Mouse (Mus musculus): ENCODE data around the gene Rap1gds1. TPM values are rescaled to one million over a fixed set of nuclear protein-coding genes. Genes with fewer than 3 reads are reported as not detected.

Rap1gds1 gene
- polyA plus RNA-seq, 1 experiment from 2014 or later: 50.3 TPM

DNA sequence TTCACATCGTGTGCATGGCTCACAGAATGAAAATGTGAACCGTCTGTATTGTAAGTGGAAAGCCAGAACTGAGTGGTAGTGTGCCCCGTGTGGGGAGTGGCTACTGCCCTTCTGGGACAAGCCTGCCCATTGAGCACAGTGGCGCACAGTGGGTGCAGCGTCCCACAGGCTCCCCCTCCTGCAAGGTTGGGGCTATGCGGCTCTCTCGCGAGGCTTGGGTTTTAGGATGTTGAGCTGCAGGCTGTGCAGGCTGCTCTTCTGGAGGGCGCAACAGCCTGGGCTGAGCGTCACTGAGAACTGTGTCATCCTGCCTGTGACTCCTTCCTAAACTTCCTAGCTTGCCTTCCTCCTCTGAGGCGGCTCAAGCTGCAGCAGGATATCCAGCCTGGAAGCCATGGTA is 177.5 kb downstream of the Rap1gds1 start:
- Histone ChIP-seq H3K4me2 (no peak overlapping the region), H3K4me1 (ENCODE audit: control insufficient read depth, insufficient read depth, low read length) (peaks cover 13% of the 10 kb centered on the region), H3K27me3 (ENCODE audit: control insufficient read depth, insufficient read depth, low read length) (no peaks in the 10 kb centered on the region), H3K4me3 (ENCODE audit: low read depth, low read length) (no peak overlapping the region), H3K27ac (ENCODE audit: low read depth, low read length) (no peak overlapping the region), H3K36me3 (ENCODE audit: control insufficient read depth, insufficient read depth, low read length) (no peaks in the 10 kb centered on the region), H3K9ac (ENCODE audit: low read depth, low read length) (no peak overlapping the region), H3K9me3 (replicated peaks; ENCODE audit: control insufficient read depth, low read length) (no peaks in the 10 kb centered on the region)
- ATAC-seq (replicated peaks; ENCODE audit: insufficient number of reproducible peaks, low FRiP score, low TSS enrichment): no peak
- 76% methylated on average over 11 of the region's 11 CpGs for WGBS (ENCODE audit: insufficient replicate concordance)

DNA sequence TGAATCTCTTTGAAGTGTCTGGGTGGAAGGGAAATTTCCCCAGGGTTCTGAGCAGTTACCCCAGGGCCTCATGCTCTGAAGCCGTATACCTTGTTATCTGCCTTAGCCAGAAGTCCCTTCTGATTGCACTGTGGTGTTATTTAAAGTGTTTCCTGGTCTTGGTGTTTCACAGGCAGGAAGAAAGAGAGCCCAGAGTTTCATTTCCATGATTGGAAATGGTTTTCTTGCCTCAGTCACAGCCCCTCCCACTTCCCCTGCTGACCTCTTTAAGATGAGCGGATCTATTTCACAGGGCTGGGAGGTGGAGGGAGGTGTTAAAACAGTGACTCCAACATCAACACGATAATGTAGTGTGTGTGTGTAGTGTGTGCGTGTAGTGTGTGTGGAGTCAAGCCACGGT is 181.5 kb downstream of the Rap1gds1 start:
- WGBS (ENCODE audit: insufficient replicate concordance): 19% methylated on average over 5 of the region's 5 CpGs
- Histone ChIP-seq H3K4me2 (no peak overlapping the region), H3K27ac (ENCODE audit: low read depth, low read length) (0 out of 2 replicates have a peak overlapping the region, but pooled peaks have one; percentile 0)

DNA sequence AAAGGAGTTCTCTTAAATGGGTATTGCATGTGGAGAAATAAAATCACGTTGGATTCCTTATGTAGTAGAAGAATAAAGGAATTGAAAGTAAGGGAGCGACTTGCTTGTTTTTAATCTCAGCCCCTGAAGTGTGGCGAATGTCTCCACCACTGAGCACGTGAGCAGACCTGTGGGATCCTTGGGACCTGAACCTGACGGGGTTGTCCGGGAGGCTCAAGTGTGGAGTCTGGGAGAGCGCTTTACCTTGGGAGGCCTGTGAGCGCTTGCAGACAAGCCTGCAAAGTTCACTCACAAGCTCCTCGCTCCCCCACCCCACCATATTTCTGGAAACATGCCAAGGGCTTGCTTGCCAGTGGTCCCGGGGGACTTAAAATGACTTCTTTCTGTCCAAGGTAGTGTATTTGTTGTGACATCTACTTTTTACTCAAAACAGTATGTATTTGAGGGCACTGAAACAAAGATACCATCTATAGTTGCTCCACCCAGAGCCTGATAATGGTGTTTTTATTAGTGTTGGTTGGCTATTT is 185.2 kb downstream of the Rap1gds1 start:
- no peaks in the 10 kb centered on the region for H3K9me3 ChIP-seq (replicated peaks; ENCODE audit: control insufficient read depth, low read length)
- no peak overlapping the region for H3K27ac ChIP-seq (ENCODE audit: low read depth, low read length)
- H3K27me3 ChIP-seq (ENCODE audit: control insufficient read depth, insufficient read depth, low read length): no peaks in the 10 kb centered on the region
- peaks cover 9% of the 10 kb centered on the region for H3K4me1 ChIP-seq (ENCODE audit: control insufficient read depth, insufficient read depth, low read length)
- H3K4me2 ChIP-seq: no peak overlapping the region
- no peak overlapping the region for H3K9ac ChIP-seq (ENCODE audit: low read depth, low read length)
- H3K4me3 ChIP-seq (ENCODE audit: low read depth, low read length): no peak overlapping the region
- ATAC-seq (replicated peaks; ENCODE audit: insufficient number of reproducible peaks, low FRiP score, low TSS enrichment): no peak
- WGBS (ENCODE audit: insufficient replicate concordance): 66% methylated on average over 10 of the region's 10 CpGs
- no peaks in the 10 kb centered on the region for H3K36me3 ChIP-seq (ENCODE audit: control insufficient read depth, insufficient read depth, low read length)

More for the DNA sequence above, 181.5 kb downstream of the Rap1gds1 start:
- Histone ChIP-seq H3K4me3 (ENCODE audit: low read depth, low read length) (no peak overlapping the region), H3K4me1 (ENCODE audit: control insufficient read depth, insufficient read depth, low read length) (peaks cover 9% of the 10 kb centered on the region), H3K9me3 (replicated peaks; ENCODE audit: control insufficient read depth, low read length) (no peaks in the 10 kb centered on the region), H3K9ac (ENCODE audit: low read depth, low read length) (no peak overlapping the region), H3K27me3 (ENCODE audit: control insufficient read depth, insufficient read depth, low read length) (no peaks in the 10 kb centered on the region), H3K36me3 (ENCODE audit: control insufficient read depth, insufficient read depth, low read length) (no peaks in the 10 kb centered on the region)
- ATAC-seq (replicated peaks; ENCODE audit: insufficient number of reproducible peaks, low FRiP score, low TSS enrichment): peak; percentile 57; the same call in 1 of the 2 replicates

DNA sequence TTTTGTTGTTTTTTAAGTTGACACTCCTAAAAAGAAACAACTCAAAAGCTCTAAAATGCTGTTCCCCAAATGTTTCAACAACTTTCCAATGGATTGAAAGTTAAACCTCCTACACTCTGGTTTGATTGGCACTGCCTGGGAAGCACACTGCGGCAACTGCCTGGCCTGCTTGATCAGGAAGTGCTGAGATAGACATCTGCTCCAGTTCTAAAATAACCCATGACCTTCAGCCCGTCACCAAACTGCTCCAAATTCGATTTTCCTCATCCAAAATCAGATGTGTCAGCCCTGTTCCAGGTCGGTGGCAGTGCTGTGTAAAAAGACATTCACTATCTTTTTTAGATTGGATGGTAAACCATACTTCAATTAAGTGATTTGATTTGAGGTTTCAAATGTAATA is 185.8 kb downstream of the Rap1gds1 start:
- Histone ChIP-seq H3K4me3 (ENCODE audit: low read depth, low read length) (no peak overlapping the region), H3K36me3 (ENCODE audit: control insufficient read depth, insufficient read depth, low read length) (no peaks in the 10 kb centered on the region), H3K9me3 (replicated peaks; ENCODE audit: control insufficient read depth, low read length) (no peaks in the 10 kb centered on the region), H3K9ac (ENCODE audit: low read depth, low read length) (no peak overlapping the region), H3K4me2 (no peak overlapping the region), H3K27me3 (ENCODE audit: control insufficient read depth, insufficient read depth, low read length) (no peaks in the 10 kb centered on the region), H3K27ac (ENCODE audit: low read depth, low read length) (no peak overlapping the region), H3K4me1 (ENCODE audit: control insufficient read depth, insufficient read depth, low read length) (peaks cover 9% of the 10 kb centered on the region)
- ATAC-seq (replicated peaks; ENCODE audit: insufficient number of reproducible peaks, low FRiP score, low TSS enrichment): no peak
- WGBS (ENCODE audit: insufficient replicate concordance): 38% methylated on average over 4 of the region's 4 CpGs

DNA sequence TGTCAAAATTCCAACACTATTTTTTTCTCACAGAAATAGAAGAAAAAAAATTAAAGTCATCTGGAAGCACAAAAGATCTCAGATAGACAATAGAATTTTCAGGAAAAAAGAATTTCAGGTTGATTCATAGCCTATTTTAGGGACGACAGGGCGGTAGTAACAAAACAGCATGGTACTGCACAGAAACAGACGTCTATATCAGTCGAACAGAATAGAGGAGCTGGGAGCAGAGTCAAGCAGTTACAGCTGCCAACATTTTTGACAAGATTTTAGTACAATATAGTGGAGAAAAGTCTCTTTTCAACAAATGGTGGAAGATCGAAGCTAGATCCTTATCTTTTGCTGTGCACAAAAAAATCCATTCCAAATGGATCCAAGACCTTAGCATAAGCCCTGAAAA is 188.9 kb downstream of the Rap1gds1 start:
- 92% methylated on average over 5 of the region's 5 CpGs for WGBS (ENCODE audit: insufficient replicate concordance)
- Histone ChIP-seq H3K4me1 (ENCODE audit: control insufficient read depth, insufficient read depth, low read length) (no peaks in the 10 kb centered on the region; the same call in 1 of the 2 replicates), H3K36me3 (ENCODE audit: control insufficient read depth, insufficient read depth, low read length) (no peaks in the 10 kb centered on the region), H3K9me3 (replicated peaks; ENCODE audit: control insufficient read depth, low read length) (no peaks in the 10 kb centered on the region), H3K4me2 (no peak overlapping the region), H3K27ac (ENCODE audit: low read depth, low read length) (no peak overlapping the region), H3K9ac (ENCODE audit: low read depth, low read length) (no peak overlapping the region), H3K4me3 (ENCODE audit: low read depth, low read length) (no peak overlapping the region), H3K27me3 (ENCODE audit: control insufficient read depth, insufficient read depth, low read length) (no peaks in the 10 kb centered on the region)
- no peak for ATAC-seq (replicated peaks; ENCODE audit: insufficient number of reproducible peaks, low FRiP score, low TSS enrichment)

DNA sequence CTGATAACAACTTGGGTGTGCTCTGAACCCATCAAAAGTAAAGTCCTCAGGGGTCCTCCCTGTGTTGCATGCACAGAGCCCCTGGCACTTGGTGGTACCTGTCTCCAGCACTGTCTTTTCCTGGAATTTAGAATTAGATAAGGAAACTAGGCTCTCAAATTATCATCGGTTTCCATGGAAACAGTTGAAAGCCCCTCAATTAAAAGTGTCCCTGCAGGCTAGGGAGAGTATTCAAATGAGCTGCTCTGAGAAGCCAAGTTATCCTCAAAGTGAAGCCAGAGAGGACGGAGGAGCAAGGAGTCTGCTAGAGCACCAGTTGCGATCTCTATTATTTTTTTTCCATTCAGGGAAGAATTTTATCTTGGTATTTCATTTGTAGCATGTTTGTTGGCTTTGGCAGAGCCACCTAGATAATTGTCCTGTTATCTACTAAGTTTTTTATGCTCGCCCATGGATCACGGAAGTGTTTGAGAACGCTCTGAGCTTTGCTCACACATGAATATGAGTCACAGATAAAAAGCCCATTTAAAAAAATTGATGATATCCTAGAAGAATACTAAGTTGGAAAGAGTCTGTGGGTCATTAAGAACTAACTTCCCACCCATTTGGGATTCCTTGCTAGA is 193.2 kb downstream of the Rap1gds1 start:
- H3K4me2 ChIP-seq: no peak overlapping the region
- no peaks in the 10 kb centered on the region; the same call in 1 of the 2 replicates for H3K4me1 ChIP-seq (ENCODE audit: control insufficient read depth, insufficient read depth, low read length)
- no peaks in the 10 kb centered on the region for H3K9me3 ChIP-seq (replicated peaks; ENCODE audit: control insufficient read depth, low read length)
- no peaks in the 10 kb centered on the region for H3K36me3 ChIP-seq (ENCODE audit: control insufficient read depth, insufficient read depth, low read length)
- 41% methylated on average over 6 of the region's 6 CpGs for WGBS (ENCODE audit: insufficient replicate concordance)
- H3K27ac ChIP-seq (ENCODE audit: low read depth, low read length): no peak overlapping the region
- no peak overlapping the region for H3K4me3 ChIP-seq (ENCODE audit: low read depth, low read length)
- no peak for ATAC-seq (replicated peaks; ENCODE audit: insufficient number of reproducible peaks, low FRiP score, low TSS enrichment)
- H3K9ac ChIP-seq (ENCODE audit: low read depth, low read length): no peak overlapping the region
- no peaks in the 10 kb centered on the region for H3K27me3 ChIP-seq (ENCODE audit: control insufficient read depth, insufficient read depth, low read length)

DNA sequence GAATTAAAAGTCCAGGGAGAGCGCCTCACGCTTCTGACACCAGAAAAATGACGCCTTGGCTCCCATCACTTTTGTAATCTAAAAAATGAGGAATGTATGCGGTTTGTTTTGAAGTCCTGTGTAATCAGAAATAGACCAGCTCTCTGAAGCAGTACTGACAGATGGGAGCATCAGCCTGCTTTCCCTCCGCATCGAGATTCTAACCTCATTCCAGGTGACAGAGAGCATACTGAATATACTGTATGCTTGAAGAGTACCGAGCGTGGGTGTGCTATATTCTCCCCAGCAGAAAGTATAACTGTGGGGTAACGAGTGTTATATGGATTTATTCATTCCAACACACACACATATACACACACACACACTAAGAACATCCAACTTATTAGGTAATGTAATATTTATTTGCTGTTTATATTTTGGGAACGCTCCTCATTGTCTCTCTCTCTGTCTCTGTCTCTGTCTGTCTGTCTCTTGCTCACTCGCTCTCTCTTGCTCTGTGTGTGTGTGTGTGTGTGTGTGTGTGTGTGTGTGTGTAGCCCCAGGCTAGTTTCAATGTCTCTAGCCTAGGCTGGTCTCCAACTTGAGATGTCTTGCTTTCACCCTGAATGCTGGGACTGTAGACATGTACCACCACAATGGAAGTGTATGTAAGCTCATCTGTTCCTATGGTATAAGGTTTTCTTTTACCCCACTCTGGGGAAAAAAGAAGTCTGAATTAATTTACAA is 193.8 kb downstream of the Rap1gds1 start:
- H3K4me2 ChIP-seq: no peak overlapping the region
- no peaks in the 10 kb centered on the region for H3K27me3 ChIP-seq (ENCODE audit: control insufficient read depth, insufficient read depth, low read length)
- H3K4me3 ChIP-seq (ENCODE audit: low read depth, low read length): no peak overlapping the region
- ATAC-seq (replicated peaks; ENCODE audit: insufficient number of reproducible peaks, low FRiP score, low TSS enrichment): no peak
- H3K9me3 ChIP-seq (replicated peaks; ENCODE audit: control insufficient read depth, low read length): no peaks in the 10 kb centered on the region
- H3K9ac ChIP-seq (ENCODE audit: low read depth, low read length): no peak overlapping the region
- 70% methylated on average over 11 of the region's 11 CpGs for WGBS (ENCODE audit: insufficient replicate concordance)
- peak overlapping the region; percentile 63; the same call in 1 of the 2 replicates for H3K27ac ChIP-seq (ENCODE audit: low read depth, low read length)
- no peaks in the 10 kb centered on the region; the same call in 1 of the 2 replicates for H3K4me1 ChIP-seq (ENCODE audit: control insufficient read depth, insufficient read depth, low read length)
- H3K36me3 ChIP-seq (ENCODE audit: control insufficient read depth, insufficient read depth, low read length): no peaks in the 10 kb centered on the region

DNA sequence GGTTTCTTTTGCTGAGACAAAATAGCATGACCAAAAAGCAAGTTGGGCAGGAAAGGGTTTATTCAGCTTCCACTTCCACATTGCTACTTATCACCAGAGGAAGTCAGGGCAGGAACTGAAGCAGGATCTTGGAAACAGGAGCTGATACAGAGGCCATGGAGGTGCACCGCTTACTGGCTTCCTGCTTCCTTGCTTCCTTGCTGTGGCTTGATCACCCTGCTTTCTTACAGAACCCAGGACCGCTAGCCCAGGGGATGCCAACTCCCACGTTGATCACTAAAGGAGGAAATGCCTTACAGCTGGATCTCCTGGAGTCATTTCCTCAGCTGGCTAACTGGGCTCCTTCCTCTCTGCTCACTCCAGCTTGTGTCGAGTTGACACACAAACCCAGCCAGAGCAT is 197.3 kb downstream of the Rap1gds1 start:
- Histone ChIP-seq H3K9me3 (replicated peaks; ENCODE audit: control insufficient read depth, low read length) (no peaks in the 10 kb centered on the region), H3K4me1 (ENCODE audit: control insufficient read depth, insufficient read depth, low read length) (no peaks in the 10 kb centered on the region; the same call in 1 of the 2 replicates), H3K27me3 (ENCODE audit: control insufficient read depth, insufficient read depth, low read length) (no peaks in the 10 kb centered on the region), H3K4me3 (ENCODE audit: low read depth, low read length) (no peak overlapping the region), H3K9ac (ENCODE audit: low read depth, low read length) (no peak overlapping the region), H3K4me2 (no peak overlapping the region), H3K27ac (ENCODE audit: low read depth, low read length) (no peak overlapping the region), H3K36me3 (ENCODE audit: control insufficient read depth, insufficient read depth, low read length) (no peaks in the 10 kb centered on the region)
- no peak for ATAC-seq (replicated peaks; ENCODE audit: insufficient number of reproducible peaks, low FRiP score, low TSS enrichment)
- 49% methylated on average over 4 of the region's 4 CpGs for WGBS (ENCODE audit: insufficient replicate concordance)

Measured in heart, embryonic 11.5 days (tissue).